Mouse (Mus musculus): ENCODE measurements around the gene Tnfrsf21. TPM values are rescaled to one million over a fixed set of nuclear protein-coding genes. Genes with fewer than 3 reads are reported as not detected.

Tnfrsf21 gene
- polyA plus RNA-seq, 1 experiment from 2014 or later: 52.6 TPM

GRCm38 (mm10) chr17:43029546-43029945 lies 13.2 kb downstream of the Tnfrsf21 start:
- ATAC-seq (replicated peaks; ENCODE audit: low FRiP score, low read depth) (no peak), DNase-seq (ENCODE audit: low spot score) (no peak)
- 42% methylated on average over 3 of the region's 3 CpGs for WGBS
- Histone ChIP-seq H3K27ac (no peak overlapping the region), H3K4me1 (replicated peaks; ENCODE audit: insufficient read depth, low read length) (0 out of 2 replicates have a peak, but pooled peaks cover 8% of the 10 kb centered on the region), H3K9ac (ENCODE audit: low read depth, low read length) (no peak overlapping the region), H3K4me2 (ENCODE audit: low read length) (no peak overlapping the region), H3K36me3 (ENCODE audit: insufficient read depth, low read length) (no peaks in the 10 kb centered on the region), H3K4me3 (replicated peaks; ENCODE audit: low read depth, low read length) (no peak overlapping the region), H3K9me3 (replicated peaks; ENCODE audit: low read length) (no peaks in the 10 kb centered on the region), H3K27me3 (ENCODE audit: insufficient read depth, low read length) (no peaks in the 10 kb centered on the region)
- TF ChIP-seq CTCF (IDR thresholded peaks at IDR 0.05; ENCODE audit: low read depth): no peak

- no peak overlapping the region for H3K27ac ChIP-seq
- H3K4me2 ChIP-seq (ENCODE audit: low read length): no peak overlapping the region
- H3K4me1 ChIP-seq (replicated peaks; ENCODE audit: insufficient read depth, low read length): 0 out of 2 replicates have a peak, but pooled peaks cover 3% of the 10 kb centered on the region
- ATAC-seq (replicated peaks; ENCODE audit: low FRiP score, low read depth): no peak
- 68% methylated on average over 3 of the region's 3 CpGs for WGBS
- no peak for TF ChIP-seq CTCF (IDR thresholded peaks at IDR 0.05; ENCODE audit: low read depth)
- DNase-seq (ENCODE audit: low spot score): no peak
- H3K9me3 ChIP-seq (replicated peaks; ENCODE audit: low read length): no peaks in the 10 kb centered on the region
- H3K4me3 ChIP-seq (replicated peaks; ENCODE audit: low read depth, low read length): no peak overlapping the region
- no peaks in the 10 kb centered on the region for H3K27me3 ChIP-seq (ENCODE audit: insufficient read depth, low read length)
- H3K36me3 ChIP-seq (ENCODE audit: insufficient read depth, low read length): no peaks in the 10 kb centered on the region
- H3K9ac ChIP-seq (ENCODE audit: low read depth, low read length): no peak overlapping the region
Observed at GRCm38 (mm10) chr17:43030290-43030689, 13.9 kb downstream of the Tnfrsf21 start.

GRCm38 (mm10) chr17:43032489-43033036 lies 16.2 kb downstream of the Tnfrsf21 start:
- Histone ChIP-seq H3K9me3 (replicated peaks; ENCODE audit: low read length) (no peaks in the 10 kb centered on the region), H3K9ac (ENCODE audit: low read depth, low read length) (no peak overlapping the region), H3K4me2 (ENCODE audit: low read length) (no peak overlapping the region), H3K27ac (no peak overlapping the region), H3K27me3 (ENCODE audit: insufficient read depth, low read length) (no peaks in the 10 kb centered on the region), H3K36me3 (ENCODE audit: insufficient read depth, low read length) (peaks cover 1% of the 10 kb centered on the region; the same call in 1 of the 2 replicates), H3K4me1 (replicated peaks; ENCODE audit: insufficient read depth, low read length) (no peaks in the 10 kb centered on the region), H3K4me3 (replicated peaks; ENCODE audit: low read depth, low read length) (no peak overlapping the region)
- 78% methylated on average over 8 of the region's 8 CpGs for WGBS
- DNase-seq (ENCODE audit: low spot score): no peak
- TF ChIP-seq CTCF (IDR thresholded peaks at IDR 0.05; ENCODE audit: low read depth): no peak
- ATAC-seq (replicated peaks; ENCODE audit: low FRiP score, low read depth): no peak

- Histone ChIP-seq H3K36me3 (ENCODE audit: insufficient read depth, low read length) (peaks cover 16% of the 10 kb centered on the region), H3K4me3 (replicated peaks; ENCODE audit: low read depth, low read length) (no peak overlapping the region), H3K4me2 (ENCODE audit: low read length) (no peak overlapping the region), H3K27me3 (ENCODE audit: insufficient read depth, low read length) (no peaks in the 10 kb centered on the region), H3K27ac (no peak overlapping the region), H3K9me3 (replicated peaks; ENCODE audit: low read length) (no peaks in the 10 kb centered on the region), H3K9ac (ENCODE audit: low read depth, low read length) (no peak overlapping the region), H3K4me1 (replicated peaks; ENCODE audit: insufficient read depth, low read length) (no peaks in the 10 kb centered on the region)
- ATAC-seq (replicated peaks; ENCODE audit: low FRiP score, low read depth) (no peak), DNase-seq (ENCODE audit: low spot score) (no peak)
- no peak for TF ChIP-seq CTCF (IDR thresholded peaks at IDR 0.05; ENCODE audit: low read depth)
- 81% methylated on average over 2 of the region's 2 CpGs for WGBS
Observed at GRCm38 (mm10) chr17:43035386-43035785, 19.0 kb downstream of the Tnfrsf21 start.

- no peak for DNase-seq (ENCODE audit: low spot score)
- ATAC-seq (replicated peaks; ENCODE audit: low FRiP score, low read depth): no peak
Observed at GRCm38 (mm10) chr17:43036058-43036757, 19.9 kb downstream of the Tnfrsf21 start.

GRCm38 (mm10) chr17:43040571-43040970 lies 24.2 kb downstream of the Tnfrsf21 start:
- no peak for TF ChIP-seq CTCF (IDR thresholded peaks at IDR 0.05; ENCODE audit: low read depth)
- no peaks in the 10 kb centered on the region for H3K9me3 ChIP-seq (replicated peaks; ENCODE audit: low read length)
- DNase-seq (ENCODE audit: low spot score) (no peak), ATAC-seq (replicated peaks; ENCODE audit: low FRiP score, low read depth) (no peak)
- H3K4me1 ChIP-seq (replicated peaks; ENCODE audit: insufficient read depth, low read length): 0 out of 2 replicates have a peak, but pooled peaks cover 2% of the 10 kb centered on the region
- WGBS: 73% methylated on average over 3 of the region's 3 CpGs
- no peak overlapping the region for H3K9ac ChIP-seq (ENCODE audit: low read depth, low read length)
- H3K36me3 ChIP-seq (ENCODE audit: insufficient read depth, low read length): peaks cover 28% of the 10 kb centered on the region
- no peak overlapping the region for H3K4me3 ChIP-seq (replicated peaks; ENCODE audit: low read depth, low read length)
- H3K27ac ChIP-seq: no peak overlapping the region
- H3K4me2 ChIP-seq (ENCODE audit: low read length): no peak overlapping the region
- H3K27me3 ChIP-seq (ENCODE audit: insufficient read depth, low read length): no peaks in the 10 kb centered on the region

More at GRCm38 (mm10) chr17:43036058-43036757, 19.9 kb downstream of the Tnfrsf21 start:
- no peak overlapping the region for H3K27ac ChIP-seq
- H3K36me3 ChIP-seq (ENCODE audit: insufficient read depth, low read length): peaks cover 16% of the 10 kb centered on the region
- no peak overlapping the region for H3K4me3 ChIP-seq (replicated peaks; ENCODE audit: low read depth, low read length)
- H3K9ac ChIP-seq (ENCODE audit: low read depth, low read length): no peak overlapping the region
- no peaks in the 10 kb centered on the region for H3K27me3 ChIP-seq (ENCODE audit: insufficient read depth, low read length)
- no peaks in the 10 kb centered on the region for H3K9me3 ChIP-seq (replicated peaks; ENCODE audit: low read length)
- no peak overlapping the region for H3K4me2 ChIP-seq (ENCODE audit: low read length)
- no peaks in the 10 kb centered on the region for H3K4me1 ChIP-seq (replicated peaks; ENCODE audit: insufficient read depth, low read length)
- TF ChIP-seq CTCF (IDR thresholded peaks at IDR 0.05; ENCODE audit: low read depth): no peak
- 62% methylated on average over 10 of the region's 10 CpGs for WGBS

All from kidney, postnatal 0 days (tissue).